Mouse (Mus musculus): ENCODE results near the gene Slc9a8.

Gene Slc9a8

GRCm38 (mm10) chr2:167415970-167416563 is 5.4 kb upstream of the Slc9a8 start:
- DNase-seq (ENCODE audit: low read depth, low spot score): no peak

GRCm38 (mm10) chr2:167417048-167417447 is 4.5 kb upstream of the Slc9a8 start:
- DNase-seq (ENCODE audit: low read depth, low spot score): no peak

GRCm38 (mm10) chr2:167417694-167418093 is 3.8 kb upstream of the Slc9a8 start:
- peak; percentile 78 for DNase-seq (ENCODE audit: low read depth, low spot score)

- DNase-seq (ENCODE audit: low read depth, low spot score): peak; percentile 94
Measured at GRCm38 (mm10) chr2:167419204-167419603, 2.3 kb upstream of the Slc9a8 start.

- DNase-seq (ENCODE audit: low read depth, low spot score): no peak
Measured at GRCm38 (mm10) chr2:167420811-167421241, 686 bp upstream of the Slc9a8 start.

GRCm38 (mm10) chr2:167422150-167422470 is 598 bp downstream of the Slc9a8 start:
- no peak for DNase-seq (ENCODE audit: low read depth, low spot score)

- no peak for DNase-seq (ENCODE audit: low read depth, low spot score)
Measured at GRCm38 (mm10) chr2:167423031-167423611, 1.6 kb downstream of the Slc9a8 start.

- no peak for DNase-seq (ENCODE audit: low read depth, low spot score)
Measured at GRCm38 (mm10) chr2:167424040-167424439, 2.5 kb downstream of the Slc9a8 start.

GRCm38 (mm10) chr2:167424516-167424915 is 3.0 kb downstream of the Slc9a8 start:
- no peak for DNase-seq (ENCODE audit: low read depth, low spot score)

- no peak for DNase-seq (ENCODE audit: low read depth, low spot score)
Measured at GRCm38 (mm10) chr2:167425407-167425806, 3.9 kb downstream of the Slc9a8 start.

GRCm38 (mm10) chr2:167429596-167429995 is 8.1 kb downstream of the Slc9a8 start:
- no peak for DNase-seq (ENCODE audit: low read depth, low spot score)

- no peak for DNase-seq (ENCODE audit: low read depth, low spot score)
Measured at GRCm38 (mm10) chr2:167430737-167431417, 9.4 kb downstream of the Slc9a8 start.

- DNase-seq (ENCODE audit: low read depth, low spot score): no peak
Measured at GRCm38 (mm10) chr2:167431418-167431776, 9.9 kb downstream of the Slc9a8 start.

- DNase-seq (ENCODE audit: low read depth, low spot score): no peak
Measured at GRCm38 (mm10) chr2:167434570-167434969, 13.1 kb downstream of the Slc9a8 start.

- DNase-seq (ENCODE audit: low read depth, low spot score): no peak
Measured at GRCm38 (mm10) chr2:167435631-167436030, 14.1 kb downstream of the Slc9a8 start.

- DNase-seq (ENCODE audit: low read depth, low spot score): no peak
Measured at GRCm38 (mm10) chr2:167436371-167436770, 14.9 kb downstream of the Slc9a8 start.

- DNase-seq (ENCODE audit: low read depth, low spot score): no peak
Measured at GRCm38 (mm10) chr2:167439422-167439821, 17.9 kb downstream of the Slc9a8 start.

- no peak for DNase-seq (ENCODE audit: low read depth, low spot score)
Measured at GRCm38 (mm10) chr2:167443411-167444193, 22.1 kb downstream of the Slc9a8 start.

GRCm38 (mm10) chr2:167445911-167446780 is 24.6 kb downstream of the Slc9a8 start:
- peak; percentile 53 for DNase-seq (ENCODE audit: low read depth, low spot score)

GRCm38 (mm10) chr2:167447207-167447606 is 25.7 kb downstream of the Slc9a8 start:
- DNase-seq (ENCODE audit: low read depth, low spot score): no peak

- DNase-seq (ENCODE audit: low read depth, low spot score): no peak
Measured at GRCm38 (mm10) chr2:167447629-167448028, 26.1 kb downstream of the Slc9a8 start.
